Mouse (Mus musculus) thymus, adult 2 months (tissue): ENCODE results near the gene Grhl3. TPM values are rescaled to one million over a fixed set of nuclear protein-coding genes. Genes with fewer than 3 reads are reported as not detected.

Experiments used
- DNase-seq: peaks from one replicate; pipeline ENCODE4 v3.0.0; 2021
- H3K27ac ChIP-seq: fragments of 200-500 bp; 2 replicates; pipeline ENCODE4 v1.5.1; 2012; ENCODE audit warnings: low read length, control low read depth; ENCODE audit not compliant: control insufficient read depth, insufficient read depth
- H3K27me3 ChIP-seq: fragments of 200-500 bp; 2 replicates; pipeline ENCODE4 v1.6.1; 2012; ENCODE audit warnings: mild to moderate bottlenecking, low read length, moderate library complexity, mixed read lengths; ENCODE audit not compliant: control insufficient read depth, insufficient read depth
- H3K36me3 ChIP-seq: fragments of 200-500 bp; 2 replicates; pipeline ENCODE4 v1.6.1; 2012; ENCODE audit warnings: mild to moderate bottlenecking, low read length, moderate library complexity; ENCODE audit not compliant: control insufficient read depth, insufficient read depth
- H3K4me1 ChIP-seq: fragments of 200-500 bp; replicated peaks from 2 replicates; pipeline ENCODE4 v1.6.1; 2012; ENCODE audit warnings: low read length; ENCODE audit not compliant: control insufficient read depth, insufficient read depth
- H3K4me3 ChIP-seq: fragments of 200-500 bp; 2 replicates; pipeline ENCODE4 v1.5.1; 2012; ENCODE audit warnings: mild to moderate bottlenecking, low read length, control low read depth, moderate library complexity; ENCODE audit not compliant: control insufficient read depth, insufficient read depth
- CTCF ChIP-seq: fragments of 200-500 bp; IDR thresholded peaks from 2 replicates; pipeline ENCODE4 v1.5.1; 2012; ENCODE audit warnings: mild to moderate bottlenecking, control low read depth, low read length, moderate library complexity, borderline replicate concordance; ENCODE audit not compliant: control insufficient read depth, poor library complexity, insufficient read depth; ENCODE audit errors: extremely low read depth
- POLR2A ChIP-seq: fragments of 200-500 bp; IDR thresholded peaks from 2 replicates; pipeline ENCODE4 v1.6.1; 2012; ENCODE audit warnings: mild to moderate bottlenecking, low read length, control low read depth, moderate library complexity; ENCODE audit not compliant: control insufficient read depth, poor library complexity, insufficient read depth; ENCODE audit errors: extremely low read depth
- WGBS: fragments of 180-500 bp; shearing (Covaris S2); methylation state at CpG from one replicate; pipeline ENCODE4 v1.1.7; 2018; 5-methylcytosine and 5-hydroxymethylcytosine counted together
- polyA plus RNA-seq: library from polyadenylated mRNA; depleted of rRNA; stranded (reverse); fragments of >200 nt; gene quantifications from 2 replicates; pipeline ENCODE4 v1.2.3, GENCODE M21; 2012

Gene Grhl3
- polyA plus RNA-seq, 1 experiment, result 0.80 TPM

DNA sequence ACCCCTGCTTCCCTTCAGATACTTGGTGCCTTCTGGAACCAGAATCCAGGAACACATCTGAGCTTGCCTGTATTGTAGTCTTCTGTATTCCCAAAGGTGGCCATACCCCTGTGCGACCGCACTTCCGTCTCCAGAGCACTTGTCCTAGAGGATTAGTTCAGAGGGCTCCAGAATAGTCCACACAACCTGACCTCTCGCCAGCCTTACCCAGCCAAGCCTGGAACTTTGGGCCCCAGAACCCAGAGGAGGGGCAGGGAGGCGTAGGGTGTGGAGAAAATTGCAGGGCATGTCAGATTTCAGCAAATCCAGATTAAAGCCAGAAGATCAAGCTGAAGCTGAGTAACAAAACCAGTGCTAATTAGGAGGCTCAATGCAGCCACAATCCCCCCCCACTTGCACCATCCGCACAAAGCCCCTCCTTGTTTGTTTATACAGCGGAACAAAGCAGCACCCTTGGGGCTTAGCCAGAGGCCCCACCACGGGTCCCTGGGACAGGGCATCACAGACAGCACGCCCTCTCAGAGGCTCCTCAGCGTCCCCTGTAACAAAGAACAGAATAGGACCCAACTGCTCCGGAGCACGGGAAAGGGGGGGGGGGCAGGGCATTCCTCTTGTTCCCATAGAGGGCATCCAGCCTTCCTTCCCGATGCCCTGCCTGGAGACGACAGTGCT, 47.3 kb downstream of the Grhl3 start:
- 68% methylated on average over 14 of the region's 14 CpGs for WGBS
- Histone ChIP-seq H3K4me1 (no peaks in the 10 kb centered on the region), H3K27me3 (no peaks in the 10 kb centered on the region; the same call in 1 of the 2 replicates), H3K27ac (no peak overlapping the region), H3K4me3 (no peak overlapping the region), H3K36me3 (no peaks in the 10 kb centered on the region)
- TF ChIP-seq CTCF (no peak), POLR2A (no peak)
- no peak for DNase-seq

GRCm38 (mm10) chr4:135525057-135525456, 48.4 kb downstream of the Grhl3 start:
- no peaks in the 10 kb centered on the region for H3K36me3 ChIP-seq
- 89% methylated on average over 12 of the region's 12 CpGs for WGBS
- no peak for DNase-seq
- H3K27ac ChIP-seq, result no peak overlapping the region
- no peaks in the 10 kb centered on the region; the same call in 1 of the 2 replicates for H3K27me3 ChIP-seq
- H3K4me3 ChIP-seq, result no peak overlapping the region
- peaks cover 4% of the 10 kb centered on the region; the same call in 1 of the 2 replicates for H3K4me1 ChIP-seq
- no peak for TF ChIP-seq CTCF
- TF ChIP-seq POLR2A, result no peak

- H3K4me3 ChIP-seq, result no peak overlapping the region
- no peaks in the 10 kb centered on the region for H3K36me3 ChIP-seq
- DNase-seq, result no peak
- H3K4me1 ChIP-seq, result peaks cover 4% of the 10 kb centered on the region; the same call in 1 of the 2 replicates
- no peak overlapping the region for H3K27ac ChIP-seq
- WGBS, result 42% methylated on average over 6 of the region's 7 CpGs
- no peaks in the 10 kb centered on the region; the same call in 1 of the 2 replicates for H3K27me3 ChIP-seq
- no peak for TF ChIP-seq CTCF
- TF ChIP-seq POLR2A, result no peak
Observed at GRCm38 (mm10) chr4:135523939-135524338, 49.5 kb downstream of the Grhl3 start.

GRCm38 (mm10) chr4:135520421-135520820, 53.0 kb downstream of the Grhl3 start:
- DNase-seq, result no peak
- WGBS, result 11% methylated on average over 9 of the region's 9 CpGs
- Histone ChIP-seq H3K27me3 (no peaks in the 10 kb centered on the region; the same call in 1 of the 2 replicates), H3K36me3 (no peaks in the 10 kb centered on the region), H3K4me1 (peaks cover 4% of the 10 kb centered on the region; the same call in 1 of the 2 replicates), H3K4me3 (no peak overlapping the region), H3K27ac (no peak overlapping the region)
- no peak for TF ChIP-seq CTCF
- TF ChIP-seq POLR2A, result no peak

DNA sequence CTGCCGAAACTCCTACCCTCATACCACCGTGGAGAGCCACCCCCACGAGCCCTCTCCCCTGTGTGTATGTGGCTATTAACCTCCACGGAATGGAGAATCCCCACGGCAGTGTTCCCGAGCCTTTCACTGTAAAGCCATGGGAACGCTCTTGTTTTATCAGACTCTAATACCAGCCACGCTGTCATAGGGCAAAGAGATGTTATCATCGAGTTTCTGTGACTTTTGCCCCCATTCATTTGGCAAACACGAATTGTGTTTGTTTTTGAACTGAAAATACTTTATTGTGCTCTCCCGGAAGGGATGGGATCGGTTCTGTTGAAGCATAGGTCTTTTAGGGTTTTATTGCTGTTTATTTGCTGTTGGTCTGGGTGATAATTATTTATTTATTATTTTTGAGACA, 55.3 kb downstream of the Grhl3 start:
- 91% methylated on average over 12 of the region's 12 CpGs for WGBS
- H3K27me3 ChIP-seq, result no peaks in the 10 kb centered on the region; the same call in 1 of the 2 replicates
- no peak overlapping the region for H3K27ac ChIP-seq
- no peaks in the 10 kb centered on the region for H3K36me3 ChIP-seq
- H3K4me1 ChIP-seq, result peaks cover 4% of the 10 kb centered on the region; the same call in 1 of the 2 replicates
- no peak for DNase-seq
- TF ChIP-seq CTCF (no peak), POLR2A (no peak)
- H3K4me3 ChIP-seq, result no peak overlapping the region

- TF ChIP-seq POLR2A (no peak), CTCF (peak; percentile 78; the same call in 1 of the 2 replicates)
- WGBS, result 70% methylated on average over 15 of the region's 15 CpGs
- Histone ChIP-seq H3K4me1 (peaks cover 4% of the 10 kb centered on the region; the same call in 1 of the 2 replicates), H3K27ac (no peak overlapping the region), H3K4me3 (no peak overlapping the region), H3K36me3 (no peaks in the 10 kb centered on the region), H3K27me3 (no peaks in the 10 kb centered on the region)
- peak; percentile 60 for DNase-seq
Observed at GRCm38 (mm10) chr4:135516351-135517316, 56.8 kb downstream of the Grhl3 start.
